Mouse (Mus musculus) midbrain, embryonic 14.5 days (tissue): ENCODE results near the gene Rhoh. TPM values are rescaled to one million over a fixed set of nuclear protein-coding genes. Genes with fewer than 3 reads are reported as not detected.

Source experiments
- ATAC-seq: fragments of 200-750 bp; cut with Nextera tagmentation; 2 replicates; pipeline ENCODE4 v1.8.0; 2017; ENCODE audit warnings: moderate number of reproducible peaks, moderate library complexity; ENCODE audit not compliant: low FRiP score, low TSS enrichment
- DNase-seq: peaks from one replicate; pipeline ENCODE4 v3.0.0-alpha.2; 2015
- H3K27ac ChIP-seq: fragments of 300-500 bp; sonication (generic); replicated peaks from 2 replicates; pipeline ENCODE4 v1.5.1; 2014; ENCODE audit warnings: mild to moderate bottlenecking, low read depth, low read length, moderate library complexity
- H3K27me3 ChIP-seq: fragments of 300-500 bp; sonication (generic); 2 replicates; pipeline ENCODE4 v1.6.1; 2014; ENCODE audit warnings: low read length, control low read depth, mixed read lengths; ENCODE audit not compliant: control insufficient read depth, insufficient read depth
- H3K36me3 ChIP-seq: fragments of 300-500 bp; sonication (generic); 2 replicates; pipeline ENCODE4 v1.6.1; 2014; ENCODE audit warnings: low read length, control low read depth; ENCODE audit not compliant: control insufficient read depth, insufficient read depth
- H3K4me1 ChIP-seq: fragments of 300-500 bp; sonication (generic); 2 replicates; pipeline ENCODE4 v1.6.1; 2014; ENCODE audit warnings: mild to moderate bottlenecking, antibody characterized with exemption, low read length, control low read depth; ENCODE audit not compliant: control insufficient read depth, insufficient read depth
- H3K4me2 ChIP-seq: fragments of 300-500 bp; sonication (generic); 2 replicates; pipeline ENCODE4 v1.6.1; 2014; ENCODE audit warnings: mild to moderate bottlenecking, low read length, moderate library complexity
- H3K4me3 ChIP-seq: fragments of 300-500 bp; sonication (generic); replicated peaks from 2 replicates; pipeline ENCODE4 v1.5.1; 2014; ENCODE audit warnings: low read depth, low read length
- H3K9ac ChIP-seq: fragments of 300-500 bp; sonication (generic); replicated peaks from 2 replicates; pipeline ENCODE4 v1.6.1; 2014; ENCODE audit warnings: mild to moderate bottlenecking, low read length, moderate library complexity
- H3K9me3 ChIP-seq: fragments of 300-500 bp; sonication (generic); 2 replicates; pipeline ENCODE4 v1.6.1; 2016; ENCODE audit warnings: low read length, control low read depth, mixed read lengths; ENCODE audit not compliant: control insufficient read depth
- WGBS: fragments of 180-500 bp; shearing (Covaris S2); extraction: QIAGEN DNeasy Blood & Tissue Kit; methylation state at CpG from one replicate; pipeline ENCODE4 v1.1.7; 2014; 5-methylcytosine and 5-hydroxymethylcytosine counted together
- polyA plus RNA-seq: library from polyadenylated mRNA; unstranded; fragments of >200 nt; fragmentation: Nextera tagmentation; extraction: Ambion mirVana; gene quantifications from 2 replicates; pipeline ENCODE4 v1.2.1, GENCODE M21; 2014

Rhoh gene
- 0.12 and 0.34 TPM in 2 replicates for polyA plus RNA-seq

DNA sequence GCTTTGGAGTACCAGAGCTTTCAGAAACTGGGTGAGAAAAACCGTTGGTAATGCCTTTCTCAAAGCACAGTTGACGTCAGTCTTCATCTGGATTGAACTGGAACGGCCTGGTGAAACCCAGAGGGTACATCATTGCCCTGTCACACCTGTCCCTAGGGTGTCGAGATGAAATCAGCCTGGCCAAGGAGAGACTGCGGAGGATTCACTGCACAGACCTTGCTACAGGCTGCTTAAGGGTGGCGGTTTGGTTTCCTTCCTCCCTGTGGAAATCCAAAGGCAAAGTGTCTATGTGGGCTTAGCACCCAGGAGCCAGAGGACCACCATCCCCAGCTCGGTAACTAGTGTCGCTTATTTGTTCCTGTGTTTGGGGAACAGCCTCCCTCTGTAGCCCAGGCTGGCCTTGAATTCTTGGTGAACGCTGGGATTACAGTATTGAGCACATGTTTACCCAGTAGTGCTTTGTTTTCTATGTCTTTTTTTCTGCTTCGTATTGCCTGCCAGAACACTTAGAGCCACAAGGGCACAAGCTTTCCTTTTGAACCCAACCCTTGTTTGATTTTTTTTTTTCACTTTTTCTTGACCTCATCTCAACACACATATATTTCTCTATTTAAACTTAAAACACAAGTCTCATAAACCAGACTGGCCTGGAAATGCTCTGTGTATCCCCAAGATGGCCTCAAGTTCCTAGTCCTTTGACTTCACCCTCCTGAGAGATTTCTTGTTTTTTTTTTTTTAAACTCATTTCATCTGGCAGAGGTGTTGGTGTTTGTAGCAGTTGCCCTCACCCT is at the start of gene Rhoh:
Gene Rhoh, plus strand, starts transcription at position 60 of the 791 bp plus-strand sequence.
- no peak within 1 kb of the TSS for H3K9ac ChIP-seq
- H3K27me3 ChIP-seq, result no peaks in the 10 kb centered on the region
- 86% methylated on average over 10 of the region's 10 CpGs for WGBS
- no peaks in the 10 kb centered on the region for H3K36me3 ChIP-seq
- no peak for ATAC-seq
- H3K4me3 ChIP-seq, result no peak within 1 kb of the TSS
- H3K27ac ChIP-seq, result no peak within 1 kb of the TSS
- DNase-seq, result no peak
- no peaks in the 10 kb centered on the region for H3K4me1 ChIP-seq
- no peaks in the 10 kb centered on the region for H3K9me3 ChIP-seq
- no peak within 1 kb of the TSS for H3K4me2 ChIP-seq

DNA sequence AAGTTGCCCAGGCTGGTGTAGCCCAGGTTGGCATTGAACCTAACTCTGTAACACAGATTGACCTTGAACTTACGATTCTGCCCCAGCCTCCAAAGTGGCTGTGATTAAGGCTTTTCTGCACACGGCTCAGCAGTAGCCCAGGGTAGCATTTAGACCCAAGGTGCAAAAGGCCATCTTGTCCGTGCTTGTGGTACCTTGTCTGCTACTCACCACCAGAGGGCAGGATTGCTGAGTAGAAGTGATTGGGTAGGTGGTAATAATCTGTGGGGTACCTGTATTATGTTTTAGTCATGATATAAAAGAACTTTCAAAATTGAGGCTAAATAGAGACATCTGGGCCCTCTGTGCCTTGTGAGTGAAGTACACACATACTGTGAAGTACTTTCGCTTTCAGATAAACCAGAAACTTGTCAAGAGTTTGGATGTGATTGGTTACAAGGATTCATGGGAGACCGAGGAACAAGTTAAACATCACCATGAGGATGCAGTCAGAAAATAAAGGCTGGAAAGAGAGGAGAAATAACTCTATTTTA is 37.3 kb upstream of the Rhoh start:
- H3K27ac ChIP-seq, result no peak overlapping the region
- H3K27me3 ChIP-seq, result no peaks in the 10 kb centered on the region
- no peak overlapping the region for H3K4me2 ChIP-seq
- H3K9me3 ChIP-seq, result no peaks in the 10 kb centered on the region
- H3K4me1 ChIP-seq, result no peaks in the 10 kb centered on the region
- ATAC-seq, result no peak
- H3K4me3 ChIP-seq, result no peak overlapping the region
- no peak overlapping the region for H3K9ac ChIP-seq
- peak; percentile 74 for DNase-seq
- 76% methylated on average over 5 of the region's 5 CpGs for WGBS
- peaks cover 62% of the 10 kb centered on the region for H3K36me3 ChIP-seq

DNA sequence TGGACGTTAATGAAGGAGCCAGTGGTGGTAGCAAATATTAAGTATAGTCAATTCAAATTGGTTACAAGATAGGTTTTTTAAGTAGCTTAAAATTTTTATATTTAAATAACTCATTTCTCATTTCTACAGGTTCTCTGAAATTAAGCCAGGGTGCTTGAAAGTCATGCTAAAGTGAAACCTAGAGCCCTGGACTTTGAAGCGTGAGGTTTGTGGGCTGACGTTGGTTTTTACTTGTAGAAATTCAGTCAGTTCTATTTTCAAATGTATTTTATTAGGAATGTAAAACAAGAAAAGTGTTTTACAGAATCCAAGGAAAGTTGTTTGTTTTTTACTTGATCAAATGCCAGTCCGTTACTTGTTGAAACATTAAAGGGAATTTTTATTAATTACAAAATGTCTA is 34.5 kb upstream of the Rhoh start:
- no peak for DNase-seq
- H3K27me3 ChIP-seq, result no peaks in the 10 kb centered on the region
- H3K9ac ChIP-seq, result no peak overlapping the region
- WGBS, result 97% methylated on average over 4 of the region's 4 CpGs
- H3K27ac ChIP-seq, result no peak overlapping the region
- H3K9me3 ChIP-seq, result no peaks in the 10 kb centered on the region
- no peak overlapping the region for H3K4me3 ChIP-seq
- ATAC-seq, result no peak
- no peak overlapping the region for H3K4me2 ChIP-seq
- H3K36me3 ChIP-seq, result peaks cover 44% of the 10 kb centered on the region
- H3K4me1 ChIP-seq, result no peaks in the 10 kb centered on the region

DNA sequence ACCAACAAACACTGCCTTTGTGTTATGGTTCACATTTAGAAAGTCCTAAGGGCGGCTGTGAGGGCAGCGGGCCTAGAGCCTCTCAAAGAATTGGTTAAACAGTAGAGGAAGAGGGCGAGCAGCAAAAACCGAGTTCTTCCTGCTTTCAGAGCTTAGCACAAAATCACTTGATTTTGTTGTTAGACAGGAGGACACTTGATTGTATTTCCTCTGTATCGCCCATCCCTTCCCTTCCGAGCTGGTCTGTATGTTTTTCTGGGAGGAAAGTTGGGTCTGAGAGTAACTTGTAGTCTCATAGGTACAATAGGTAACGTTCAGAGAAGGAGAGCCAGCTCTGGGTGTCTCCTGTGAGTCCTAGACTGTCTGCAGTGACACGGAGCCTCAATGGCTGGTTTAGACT is 33.9 kb upstream of the Rhoh start:
- H3K4me3 ChIP-seq, result no peak overlapping the region
- H3K27ac ChIP-seq, result no peak overlapping the region
- H3K4me2 ChIP-seq, result no peak overlapping the region
- H3K9ac ChIP-seq, result no peak overlapping the region
- no peaks in the 10 kb centered on the region for H3K9me3 ChIP-seq
- WGBS, result 93% methylated on average over 8 of the region's 8 CpGs
- DNase-seq (no peak), ATAC-seq (no peak)
- H3K27me3 ChIP-seq, result no peaks in the 10 kb centered on the region
- H3K36me3 ChIP-seq, result peaks cover 39% of the 10 kb centered on the region
- no peaks in the 10 kb centered on the region for H3K4me1 ChIP-seq

DNA sequence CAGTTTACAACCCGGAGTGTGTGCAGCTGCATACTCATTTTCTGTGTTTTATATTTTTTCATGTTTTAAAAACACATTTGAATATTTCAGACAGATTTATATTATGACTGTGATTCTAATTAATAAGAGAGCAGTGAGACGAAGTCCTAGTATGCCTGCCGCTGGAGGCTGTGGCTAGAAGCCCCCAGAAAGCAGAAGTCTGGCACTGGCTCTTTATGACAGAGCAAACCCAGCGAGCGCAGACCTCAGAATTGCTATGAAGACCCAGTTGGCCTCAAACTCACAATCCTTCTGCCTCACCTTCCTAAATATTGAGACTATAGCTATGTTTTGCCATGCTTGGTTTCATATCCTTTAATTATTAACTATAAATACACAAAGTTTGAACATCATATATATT is 32.8 kb upstream of the Rhoh start:
- ATAC-seq (no peak), DNase-seq (no peak)
- Histone ChIP-seq H3K4me1 (no peaks in the 10 kb centered on the region), H3K27ac (no peak overlapping the region), H3K36me3 (peaks cover 31% of the 10 kb centered on the region), H3K4me3 (no peak overlapping the region), H3K27me3 (no peaks in the 10 kb centered on the region), H3K9me3 (no peaks in the 10 kb centered on the region), H3K4me2 (no peak overlapping the region), H3K9ac (no peak overlapping the region)
- WGBS, result 95% methylated on average over 5 of the region's 5 CpGs

DNA sequence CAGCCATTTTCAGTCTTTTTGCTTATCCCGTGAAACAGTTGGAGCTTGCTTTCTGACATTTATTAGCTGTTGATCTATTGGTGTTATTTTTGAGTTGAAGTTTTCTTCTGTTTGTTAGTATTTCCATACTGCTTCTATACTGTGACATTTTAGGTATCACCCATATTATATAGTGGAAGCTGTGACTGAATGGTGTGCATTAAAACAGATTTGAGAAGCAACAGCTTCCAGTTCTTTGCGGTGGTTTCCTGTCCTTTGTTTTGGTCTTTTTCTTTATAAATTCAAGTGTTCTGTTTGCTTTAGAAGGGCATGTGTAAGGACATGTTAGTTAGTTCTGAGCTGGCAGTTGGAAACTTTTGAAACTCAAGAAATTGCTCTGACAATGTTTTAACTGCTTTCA is 32.0 kb upstream of the Rhoh start:
- no peak overlapping the region for H3K4me3 ChIP-seq
- H3K9me3 ChIP-seq, result no peaks in the 10 kb centered on the region
- H3K9ac ChIP-seq, result no peak overlapping the region
- H3K36me3 ChIP-seq, result peaks cover 31% of the 10 kb centered on the region
- no peak overlapping the region for H3K27ac ChIP-seq
- H3K27me3 ChIP-seq, result no peaks in the 10 kb centered on the region
- no peaks in the 10 kb centered on the region for H3K4me1 ChIP-seq
- H3K4me2 ChIP-seq, result no peak overlapping the region
- DNase-seq, result no peak
- WGBS, result 88% methylated on average over 2 of the region's 2 CpGs
- no peak for ATAC-seq

DNA sequence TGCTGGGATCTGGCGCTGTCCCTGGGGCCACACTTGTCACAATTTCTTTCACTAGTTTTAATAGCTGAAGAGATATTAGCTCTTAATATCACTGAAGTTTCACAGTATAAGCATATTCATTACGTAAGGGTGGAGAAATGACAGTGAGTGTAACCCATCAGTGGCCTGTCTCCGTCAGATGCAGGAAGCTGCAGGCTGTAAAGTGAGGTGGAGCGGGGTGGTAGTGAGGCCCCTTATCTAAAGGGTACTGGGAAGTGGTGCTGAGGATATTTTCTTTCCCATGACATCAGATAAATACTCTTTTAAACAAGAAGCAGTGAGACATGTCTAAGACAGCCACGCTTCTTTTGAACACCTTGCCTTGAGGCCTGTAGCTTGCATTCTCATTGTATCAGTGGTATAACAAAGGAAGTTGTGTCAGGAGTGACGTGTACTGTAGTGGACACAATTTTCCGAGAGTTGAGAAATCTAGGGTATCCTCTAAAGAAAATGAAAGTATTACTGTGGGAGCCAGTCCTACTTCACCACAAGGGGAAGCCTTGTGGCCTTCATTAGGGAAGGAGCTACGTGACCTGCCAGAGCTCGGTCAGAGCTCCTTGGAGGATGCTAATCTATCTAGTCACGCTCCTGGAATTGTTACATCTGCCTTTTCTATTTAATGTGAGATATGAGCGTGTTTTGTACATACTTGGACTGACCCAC is 28.9 kb upstream of the Rhoh start:
- H3K36me3 ChIP-seq, result peaks cover 9% of the 10 kb centered on the region
- H3K9me3 ChIP-seq, result no peaks in the 10 kb centered on the region
- ATAC-seq (no peak), DNase-seq (no peak)
- H3K4me2 ChIP-seq, result no peak overlapping the region
- no peaks in the 10 kb centered on the region for H3K4me1 ChIP-seq
- no peak overlapping the region for H3K9ac ChIP-seq
- H3K4me3 ChIP-seq, result no peak overlapping the region
- H3K27me3 ChIP-seq, result no peaks in the 10 kb centered on the region
- H3K27ac ChIP-seq, result no peak overlapping the region
- 85% methylated on average over 11 of the region's 11 CpGs for whole genome bisulfite sequencing

DNA sequence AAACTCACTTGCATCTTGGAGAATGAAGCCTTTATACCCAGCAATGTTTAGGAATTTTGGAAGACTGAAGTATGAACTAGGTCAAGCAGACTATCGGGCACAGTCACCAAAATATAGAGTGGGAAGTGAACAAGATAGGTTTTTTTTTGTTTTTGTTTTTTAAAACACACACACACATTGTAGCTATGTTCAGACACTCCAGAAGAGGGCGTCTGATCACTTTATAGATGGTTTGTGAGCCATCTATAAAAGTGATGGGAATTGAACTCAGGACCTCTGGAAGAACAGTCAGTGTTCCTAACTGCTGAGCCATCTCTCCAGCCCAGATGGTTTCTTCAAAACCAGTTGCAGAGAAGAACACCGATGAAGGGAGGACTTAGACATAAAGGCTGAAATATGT is 27.9 kb upstream of the Rhoh start:
- Histone ChIP-seq H3K27me3 (no peaks in the 10 kb centered on the region), H3K36me3 (0 out of 2 replicates have a peak, but pooled peaks cover 4% of the 10 kb centered on the region), H3K4me3 (no peak overlapping the region), H3K9ac (no peak overlapping the region), H3K27ac (no peak overlapping the region), H3K9me3 (no peaks in the 10 kb centered on the region), H3K4me1 (no peaks in the 10 kb centered on the region), H3K4me2 (no peak overlapping the region)
- DNase-seq (no peak), ATAC-seq (no peak)
- WGBS, result 88% methylated on average over 3 of the region's 3 CpGs
